Mouse (Mus musculus): ENCODE data around the gene Gm45837.

GRCm38 (mm10) chr7:101499701-101500100 lies 89.0 kb downstream of the Gm45837 start:
- TF ChIP-seq CTCF (IDR thresholded peaks at IDR 0.05; ENCODE audit: low read depth) (no peak), EP300 (IDR thresholded peaks at IDR 0.05; ENCODE audit: low read depth) (no peak)

Data from liver, embryonic 14.5 days (tissue).